Mouse (Mus musculus) gonadal fat pad, adult 2 months (tissue): ENCODE data around the gene Ms4a6b. TPM values are rescaled to one million over a fixed set of nuclear protein-coding genes. Genes with fewer than 3 reads are reported as not detected.
"Not testable (repeated sequence)": the region's sequence is repeated elsewhere in the genome, so short reads cannot be mapped to it uniquely, and the experiment has no call there.

Source experiments
- DNase-seq: peaks from one replicate; pipeline ENCODE4 v3.0.0-alpha.2; 2012; ENCODE audit warnings: low read depth
- polyA plus RNA-seq: library from polyadenylated mRNA; depleted of rRNA; stranded (reverse); fragments of >200 nt; gene quantifications from 2 replicates; pipeline ENCODE4 v1.2.3, GENCODE M21; 2012; rRNA removed

Gene Ms4a6b
- polyA plus RNA-seq, 1 experiment, result 7.7 TPM

GRCm38 (mm10) chr19:11533888-11534445 lies 17.7 kb downstream of the Ms4a6b start:
- DNase-seq, result no peak

- DNase-seq, result no peak
These were observed 20.3 kb downstream of the Ms4a6b start, which contains the start of gene Ms4a4d for GRCm38 (mm10) chr19:11536593-11536992. Gene Ms4a4d (plus strand): TSS chr19:11536801.

- no peak for DNase-seq
These were observed 21.0 kb downstream of the Ms4a6b start for GRCm38 (mm10) chr19:11537336-11537735.

GRCm38 (mm10) chr19:11540166-11540821 lies 24.0 kb downstream of the Ms4a6b start:
- not testable (repeated sequence) for DNase-seq

GRCm38 (mm10) chr19:11544383-11544782 lies 28.1 kb downstream of the Ms4a6b start:
- not testable (repeated sequence) for DNase-seq

GRCm38 (mm10) chr19:11547911-11548310 lies 31.6 kb downstream of the Ms4a6b start:
- DNase-seq, result no peak

- DNase-seq, result no peak
These were observed 38.4 kb downstream of the Ms4a6b start for GRCm38 (mm10) chr19:11554726-11555125.

GRCm38 (mm10) chr19:11559560-11559959 lies 43.2 kb downstream of the Ms4a6b start:
- DNase-seq, result not testable (repeated sequence)

GRCm38 (mm10) chr19:11574965-11575364 lies 58.7 kb downstream of the Ms4a6b start:
- DNase-seq, result no peak

Other genes with a start within 250 kb of the Ms4a6b start
- gene Ms4a5, start 232.6 kb upstream of the Ms4a6b start, polyA plus RNA-seq, result 0.22 and 1.2 TPM in 2 replicates
- gene Ms4a14, start 202.1 kb upstream of the Ms4a6b start, polyA plus RNA-seq, result 1.0 and 1.1 TPM in 2 replicates
- gene Ms4a7, start 180.4 kb upstream of the Ms4a6b start, polyA plus RNA-seq, result 3.4 and 4.2 TPM in 2 replicates
- 1.1 and 1.2 TPM in 2 replicates for gene Ms4a4a, start 141.0 kb upstream of the Ms4a6b start, polyA plus RNA-seq
- 0.51 and 1.3 TPM in 2 replicates for gene Ms4a4c, start 111.7 kb upstream of the Ms4a6b start, polyA plus RNA-seq
- gene Ms4a4b, start 73.0 kb upstream of the Ms4a6b start, polyA plus RNA-seq, result 1.7 and 1.8 TPM in 2 replicates
- gene Ms4a6c, start 47.1 kb upstream of the Ms4a6b start, polyA plus RNA-seq, result 5.4 and 6.0 TPM in 2 replicates
- gene Gm8369, start 30.6 kb upstream of the Ms4a6b start, polyA plus RNA-seq, result 0.18 and 0.34 TPM in 2 replicates
- gene Ms4a4d, start 20.3 kb downstream of the Ms4a6b start, polyA plus RNA-seq, result 14.1 and 14.6 TPM in 2 replicates
- gene Ms4a6d, start 88.3 kb downstream of the Ms4a6b start, polyA plus RNA-seq, result 3.0 and 6.3 TPM in 2 replicates
- gene Ms4a2, start 107.2 kb downstream of the Ms4a6b start, polyA plus RNA-seq, result not detected in 2 replicates
- gene Ms4a3, start 124.3 kb downstream of the Ms4a6b start, polyA plus RNA-seq, result not detected in 2 replicates
- not detected in 2 replicates for gene Oosp2, start 144.0 kb downstream of the Ms4a6b start, polyA plus RNA-seq
- gene Oosp1, start 174.6 kb downstream of the Ms4a6b start, polyA plus RNA-seq, result not detected in 2 replicates
- gene Oosp3, start 180.5 kb downstream of the Ms4a6b start, polyA plus RNA-seq, result not detected in 2 replicates
- gene Gif, start 231.0 kb downstream of the Ms4a6b start, polyA plus RNA-seq, result not detected in 2 replicates